Mouse (Mus musculus): Measurements from ENCODE around the gene Smarca4. TPM values are rescaled to one million over a fixed set of nuclear protein-coding genes. Genes with fewer than 3 reads are reported as not detected.

Gene Smarca4
- polyA plus RNA-seq, 1 experiment from 2014 or later, result 83.2 TPM

GRCm38 (mm10) chr9:21728261-21728832 lies 112.4 kb downstream of the Smarca4 start:
- no peak overlapping the region for H3K4me3 ChIP-seq
- no peaks in the 10 kb centered on the region for H3K27me3 ChIP-seq
- H3K36me3 ChIP-seq, result peaks cover 31% of the 10 kb centered on the region
- no peak overlapping the region for H3K27ac ChIP-seq
- H3K4me1 ChIP-seq, result peaks cover 22% of the 10 kb centered on the region
- H3K9me3 ChIP-seq, result no peaks in the 10 kb centered on the region
- 79% methylated on average over 10 of the region's 10 CpGs for WGBS
- H3K4me2 ChIP-seq, result no peak overlapping the region
- no peak for ATAC-seq (ENCODE audit: borderline replicate concordance, extremely low read depth, low FRiP score, low TSS enrichment)
- H3K9ac ChIP-seq, result no peak overlapping the region

- no peak for ATAC-seq (ENCODE audit: borderline replicate concordance, extremely low read depth, low FRiP score, low TSS enrichment)
- Histone ChIP-seq H3K9me3 (no peaks in the 10 kb centered on the region), H3K4me2 (no peak overlapping the region), H3K4me1 (peaks cover 22% of the 10 kb centered on the region), H3K9ac (no peak overlapping the region), H3K27ac (no peak overlapping the region), H3K36me3 (peaks cover 40% of the 10 kb centered on the region), H3K4me3 (no peak overlapping the region), H3K27me3 (no peaks in the 10 kb centered on the region)
- WGBS, result 75% methylated on average over 7 of the region's 7 CpGs
Observed at GRCm38 (mm10) chr9:21729264-21729663, 113.3 kb downstream of the Smarca4 start.

GRCm38 (mm10) chr9:21732288-21732687 lies 116.3 kb downstream of the Smarca4 start:
- Histone ChIP-seq H3K27me3 (no peaks in the 10 kb centered on the region), H3K4me3 (no peak overlapping the region), H3K27ac (no peak overlapping the region), H3K36me3 (peaks cover 66% of the 10 kb centered on the region), H3K9me3 (no peaks in the 10 kb centered on the region), H3K4me2 (no peak overlapping the region), H3K9ac (no peak overlapping the region), H3K4me1 (peaks cover 8% of the 10 kb centered on the region)
- 92% methylated on average over 9 of the region's 9 CpGs for WGBS
- ATAC-seq (ENCODE audit: borderline replicate concordance, extremely low read depth, low FRiP score, low TSS enrichment), result no peak

GRCm38 (mm10) chr9:21733446-21733845 lies 117.5 kb downstream of the Smarca4 start:
- Histone ChIP-seq H3K9ac (no peak overlapping the region), H3K36me3 (peaks cover 77% of the 10 kb centered on the region), H3K4me1 (peaks cover 8% of the 10 kb centered on the region), H3K4me3 (no peak overlapping the region), H3K27me3 (no peaks in the 10 kb centered on the region), H3K4me2 (no peak overlapping the region), H3K27ac (no peak overlapping the region), H3K9me3 (no peaks in the 10 kb centered on the region)
- WGBS, result 87% methylated on average over 17 of the region's 17 CpGs
- ATAC-seq (ENCODE audit: borderline replicate concordance, extremely low read depth, low FRiP score, low TSS enrichment), result no peak

- no peak overlapping the region for H3K27ac ChIP-seq
- no peaks in the 10 kb centered on the region for H3K27me3 ChIP-seq
- no peak for ATAC-seq (ENCODE audit: borderline replicate concordance, extremely low read depth, low FRiP score, low TSS enrichment)
- no peak overlapping the region for H3K9ac ChIP-seq
- H3K9me3 ChIP-seq, result no peaks in the 10 kb centered on the region
- peaks cover 8% of the 10 kb centered on the region for H3K4me1 ChIP-seq
- WGBS, result 94% methylated on average over 7 of the region's 7 CpGs
- H3K36me3 ChIP-seq, result peaks cover 83% of the 10 kb centered on the region
- H3K4me2 ChIP-seq, result no peak overlapping the region
- no peak overlapping the region for H3K4me3 ChIP-seq
Observed at GRCm38 (mm10) chr9:21733989-21734388, 118.0 kb downstream of the Smarca4 start.

- Histone ChIP-seq H3K27me3 (no peaks in the 10 kb centered on the region), H3K36me3 (peaks cover 89% of the 10 kb centered on the region), H3K9ac (no peak overlapping the region), H3K4me3 (no peak overlapping the region), H3K9me3 (no peaks in the 10 kb centered on the region), H3K27ac (no peak overlapping the region), H3K4me1 (peaks cover 8% of the 10 kb centered on the region), H3K4me2 (no peak overlapping the region)
- WGBS, result 85% methylated on average over 14 of the region's 14 CpGs
- ATAC-seq (ENCODE audit: borderline replicate concordance, extremely low read depth, low FRiP score, low TSS enrichment), result no peak
Observed at GRCm38 (mm10) chr9:21735126-21735525, 119.2 kb downstream of the Smarca4 start.

- no peak overlapping the region for H3K4me3 ChIP-seq
- peak overlapping the region; percentile 12; the same call in 1 of the 2 replicates for H3K27ac ChIP-seq
- 17% methylated on average over 3 of the region's 3 CpGs for WGBS
- ATAC-seq (ENCODE audit: borderline replicate concordance, extremely low read depth, low FRiP score, low TSS enrichment), result 0 out of 2 replicates have a peak, but pooled peaks have one; percentile 24
- peaks cover 88% of the 10 kb centered on the region for H3K36me3 ChIP-seq
- H3K4me2 ChIP-seq, result no peak overlapping the region
- H3K9me3 ChIP-seq, result no peaks in the 10 kb centered on the region
- H3K4me1 ChIP-seq, result peaks cover 8% of the 10 kb centered on the region
- H3K9ac ChIP-seq, result no peak overlapping the region
- H3K27me3 ChIP-seq, result no peaks in the 10 kb centered on the region
Observed at GRCm38 (mm10) chr9:21736580-21736979, 120.6 kb downstream of the Smarca4 start.

GRCm38 (mm10) chr9:21737188-21737587 lies 121.2 kb downstream of the Smarca4 start:
- Histone ChIP-seq H3K4me2 (no peak overlapping the region), H3K4me1 (peaks cover 8% of the 10 kb centered on the region), H3K27ac (0 out of 2 replicates have a peak overlapping the region, but pooled peaks have one; percentile 12), H3K4me3 (no peak overlapping the region), H3K27me3 (no peaks in the 10 kb centered on the region), H3K9me3 (no peaks in the 10 kb centered on the region), H3K36me3 (peaks cover 88% of the 10 kb centered on the region), H3K9ac (no peak overlapping the region)
- WGBS, result 87% methylated on average over 10 of the region's 10 CpGs
- ATAC-seq (ENCODE audit: borderline replicate concordance, extremely low read depth, low FRiP score, low TSS enrichment), result no peak

GRCm38 (mm10) chr9:21738776-21739175 lies 122.8 kb downstream of the Smarca4 start:
- Histone ChIP-seq H3K4me1 (peaks cover 8% of the 10 kb centered on the region), H3K9ac (no peak overlapping the region), H3K27me3 (no peaks in the 10 kb centered on the region), H3K4me3 (no peak overlapping the region), H3K9me3 (no peaks in the 10 kb centered on the region), H3K4me2 (no peak overlapping the region), H3K36me3 (peaks cover 84% of the 10 kb centered on the region), H3K27ac (no peak overlapping the region)
- ATAC-seq (ENCODE audit: borderline replicate concordance, extremely low read depth, low FRiP score, low TSS enrichment), result no peak
- WGBS, result 75% methylated on average over 7 of the region's 7 CpGs

GRCm38 (mm10) chr9:21740427-21740826 lies 124.5 kb downstream of the Smarca4 start:
- Histone ChIP-seq H3K4me2 (no peak overlapping the region), H3K9ac (no peak overlapping the region), H3K4me3 (no peak overlapping the region), H3K4me1 (peaks cover 8% of the 10 kb centered on the region), H3K36me3 (peaks cover 85% of the 10 kb centered on the region), H3K27ac (no peak overlapping the region), H3K9me3 (no peaks in the 10 kb centered on the region), H3K27me3 (no peaks in the 10 kb centered on the region)
- no peak for ATAC-seq (ENCODE audit: borderline replicate concordance, extremely low read depth, low FRiP score, low TSS enrichment)
- WGBS, result 93% methylated on average over 14 of the region's 14 CpGs

GRCm38 (mm10) chr9:21741514-21741913 lies 125.5 kb downstream of the Smarca4 start:
- no peak overlapping the region for H3K27ac ChIP-seq
- H3K9ac ChIP-seq, result no peak overlapping the region
- no peak overlapping the region for H3K4me2 ChIP-seq
- no peak overlapping the region for H3K4me3 ChIP-seq
- peaks cover 6% of the 10 kb centered on the region for H3K4me1 ChIP-seq
- H3K36me3 ChIP-seq, result peaks cover 89% of the 10 kb centered on the region
- WGBS, result 91% methylated on average over 11 of the region's 11 CpGs
- H3K27me3 ChIP-seq, result no peaks in the 10 kb centered on the region
- no peaks in the 10 kb centered on the region for H3K9me3 ChIP-seq
- no peak for ATAC-seq (ENCODE audit: borderline replicate concordance, extremely low read depth, low FRiP score, low TSS enrichment)

GRCm38 (mm10) chr9:21747238-21747774 lies 131.3 kb downstream of the Smarca4 start:
- no peak overlapping the region for H3K9ac ChIP-seq
- H3K27me3 ChIP-seq, result no peaks in the 10 kb centered on the region
- no peaks in the 10 kb centered on the region for H3K9me3 ChIP-seq
- peaks cover 67% of the 10 kb centered on the region for H3K36me3 ChIP-seq
- WGBS, result 77% methylated on average over 3 of the region's 3 CpGs
- no peak for ATAC-seq (ENCODE audit: borderline replicate concordance, extremely low read depth, low FRiP score, low TSS enrichment)
- no peak overlapping the region for H3K4me3 ChIP-seq
- peaks cover 23% of the 10 kb centered on the region for H3K4me1 ChIP-seq
- H3K27ac ChIP-seq, result peak overlapping the region; percentile 48
- H3K4me2 ChIP-seq, result no peak overlapping the region
